Mouse (Mus musculus) bone marrow macrophage, adult 2 months (primary cell): ENCODE data around the gene 9130023H24Rik. TPM values are rescaled to one million over a fixed set of nuclear protein-coding genes. Genes with fewer than 3 reads are reported as not detected.

Source experiments
- H3K27ac ChIP-seq: 2 replicates; pipeline ENCODE4 v1.5.1; 2012; ENCODE audit warnings: low read depth, low read length; ENCODE audit not compliant: insufficient read depth
- H3K4me1 ChIP-seq: 2 replicates; pipeline ENCODE4 v1.6.1; 2012; ENCODE audit warnings: low read length; ENCODE audit not compliant: control insufficient read depth, insufficient read depth
- H3K4me3 ChIP-seq: 2 replicates; pipeline ENCODE4 v1.5.1; 2012; ENCODE audit warnings: mild to moderate bottlenecking, low read length, moderate library complexity; ENCODE audit not compliant: insufficient read depth
- CTCF ChIP-seq: IDR thresholded peaks from 2 replicates; pipeline ENCODE4 v1.5.1; 2012; ENCODE audit warnings: low read depth, mild to moderate bottlenecking, low read length, moderate library complexity
- POLR2A ChIP-seq: IDR thresholded peaks from 2 replicates; pipeline ENCODE4 v1.6.1; 2012; ENCODE audit warnings: mild to moderate bottlenecking, low read depth, low read length, borderline replicate concordance
- polyA plus RNA-seq: library from polyadenylated mRNA; stranded (reverse); fragments of >200 nt; gene quantifications from 2 replicates; pipeline ENCODE4 v1.2.4, GENCODE M21; 2012; ENCODE audit not compliant: missing spikeins, insufficient read depth, insufficient read length

The 9130023H24Rik gene
- polyA plus RNA-seq, 1 experiment, result 2.5 TPM

GRCm38 (mm10) chr7:128267391-128267790 lies 29.6 kb upstream of the 9130023H24Rik start:
- Histone ChIP-seq H3K27ac (no peak overlapping the region), H3K4me1 (no peaks in the 10 kb centered on the region), H3K4me3 (no peak overlapping the region)
- no peak for TF ChIP-seq POLR2A

GRCm38 (mm10) chr7:128266056-128266455 lies 28.2 kb upstream of the 9130023H24Rik start:
- TF ChIP-seq CTCF (no peak), POLR2A (no peak)
- Histone ChIP-seq H3K4me1 (no peaks in the 10 kb centered on the region), H3K4me3 (no peak overlapping the region), H3K27ac (no peak overlapping the region)

GRCm38 (mm10) chr7:128265411-128265810 lies 27.6 kb upstream of the 9130023H24Rik start, which contains the start of gene Slc5a2:
Gene Slc5a2, plus strand, starts transcription at chr7:128265657.
- no peak within 1 kb of the TSS for H3K4me3 ChIP-seq
- H3K27ac ChIP-seq, result no peak within 1 kb of the TSS
- TF ChIP-seq CTCF, result no peak
- no peak for TF ChIP-seq POLR2A
- H3K4me1 ChIP-seq, result no peaks in the 10 kb centered on the region

GRCm38 (mm10) chr7:128256783-128257334 lies 19.0 kb upstream of the 9130023H24Rik start:
- Histone ChIP-seq H3K4me1 (no peaks in the 10 kb centered on the region), H3K4me3 (no peak overlapping the region), H3K27ac (no peak overlapping the region)
- TF ChIP-seq CTCF (no peak), POLR2A (no peak)

- TF ChIP-seq POLR2A, result no peak
- TF ChIP-seq CTCF, result no peak
- no peaks in the 10 kb centered on the region for H3K4me1 ChIP-seq
- no peak overlapping the region for H3K27ac ChIP-seq
- no peak overlapping the region for H3K4me3 ChIP-seq
Measured at GRCm38 (mm10) chr7:128255757-128256156, 17.9 kb upstream of the 9130023H24Rik start.

GRCm38 (mm10) chr7:128254978-128255377 lies 17.1 kb upstream of the 9130023H24Rik start:
- Histone ChIP-seq H3K27ac (no peak overlapping the region), H3K4me3 (no peak overlapping the region), H3K4me1 (no peaks in the 10 kb centered on the region)
- TF ChIP-seq POLR2A, result no peak
- no peak for TF ChIP-seq CTCF

- Histone ChIP-seq H3K27ac (no peak overlapping the region), H3K4me1 (no peaks in the 10 kb centered on the region), H3K4me3 (no peak overlapping the region)
- TF ChIP-seq POLR2A (no peak), CTCF (no peak)
Measured at GRCm38 (mm10) chr7:128252609-128253008, 14.8 kb upstream of the 9130023H24Rik start.

GRCm38 (mm10) chr7:128251946-128252345 lies 14.1 kb upstream of the 9130023H24Rik start:
- Histone ChIP-seq H3K4me1 (no peaks in the 10 kb centered on the region), H3K4me3 (no peak overlapping the region), H3K27ac (no peak overlapping the region)
- no peak for TF ChIP-seq CTCF
- TF ChIP-seq POLR2A, result no peak

GRCm38 (mm10) chr7:128249998-128250397 lies 12.2 kb upstream of the 9130023H24Rik start:
- Histone ChIP-seq H3K27ac (no peak overlapping the region), H3K4me1 (no peaks in the 10 kb centered on the region), H3K4me3 (no peak overlapping the region)
- TF ChIP-seq CTCF (no peak), POLR2A (no peak)

GRCm38 (mm10) chr7:128248081-128249042 lies 10.5 kb upstream of the 9130023H24Rik start:
- H3K4me3 ChIP-seq, result no peak overlapping the region
- H3K27ac ChIP-seq, result no peak overlapping the region
- TF ChIP-seq CTCF (no peak), POLR2A (no peak)
- H3K4me1 ChIP-seq, result no peaks in the 10 kb centered on the region
